ENCODE assay signal across 29 mouse cellular contexts in the genomic region with DNA sequence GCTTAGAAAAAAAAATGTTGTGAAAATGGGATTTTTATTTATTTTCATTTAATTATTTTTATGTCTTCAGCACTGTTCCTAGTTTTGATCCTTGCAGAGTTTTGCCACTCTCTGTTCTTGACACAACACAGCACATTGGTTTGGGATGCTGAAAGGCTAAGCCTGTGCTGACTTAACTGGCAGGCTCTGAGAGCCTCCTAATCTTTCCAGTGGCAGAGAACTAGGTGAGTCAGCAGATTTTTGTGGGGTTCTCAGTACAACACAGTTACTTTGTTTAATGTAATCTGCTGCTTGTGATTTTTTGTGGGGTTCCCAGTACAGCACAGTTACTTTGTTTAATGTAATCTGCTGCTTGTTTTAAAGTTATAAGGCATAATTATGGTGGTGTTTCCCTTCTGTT. TPM values are rescaled to one million over a fixed set of nuclear protein-coding genes. Genes with fewer than 3 reads are reported as not detected.
DNase-seq lines count a peak whose midpoint lies in the region; ATAC-seq and TF ChIP-seq lines count a peak whose summit lies in the region.
"Had no signal": no experiment of that assay in that cellular context is flagged by ENCODE, and none has a peak within 500 bp of the region (broad histone marks: within the 10 kb centered on the region; RNA-seq: fewer than 3 reads in every experiment).

No protein-coding gene starts in this region.

- H3K36me3 ChIP-seq in midbrain, embryonic 11.5 days (ENCODE audit: control insufficient read depth, insufficient read depth, low read length) = no peaks in the 10 kb centered on the region
- no peaks in the 10 kb centered on the region for H3K36me3 ChIP-seq in midbrain, embryonic 15.5 days (replicated peaks)
- H3K36me3 ChIP-seq in liver, embryonic 13.5 days = no peaks in the 10 kb centered on the region
- no peaks in the 10 kb centered on the region for H3K36me3 ChIP-seq in intestine, postnatal 0 days (ENCODE audit: control insufficient read depth, insufficient read depth)
- H3K36me3 ChIP-seq: kidney, embryonic 15.5 days; neural tube, embryonic 15.5 days had no signal

- no peaks in the 10 kb centered on the region for H3K27me3 ChIP-seq in midbrain, embryonic 11.5 days (ENCODE audit: control insufficient read depth, insufficient read depth, low read length)
- no peaks in the 10 kb centered on the region for H3K27me3 ChIP-seq in midbrain, embryonic 15.5 days (replicated peaks)
- H3K27me3 ChIP-seq in liver, embryonic 13.5 days = no peaks in the 10 kb centered on the region
- no peaks in the 10 kb centered on the region for H3K27me3 ChIP-seq in intestine, postnatal 0 days (replicated peaks; ENCODE audit: control insufficient read depth, insufficient read depth, low read length)
- H3K27me3 ChIP-seq: CH12.LX; forebrain, embryonic 13.5 days; kidney, embryonic 15.5 days; megakaryocyte, embryonic 14.5 days; neural tube, embryonic 15.5 days had no signal

- H3K4me2 ChIP-seq in midbrain, embryonic 11.5 days = no peak overlapping the region
- no peak overlapping the region for H3K4me2 ChIP-seq in midbrain, embryonic 15.5 days
- no peak overlapping the region for H3K4me2 ChIP-seq in liver, embryonic 13.5 days
- no peak overlapping the region for H3K4me2 ChIP-seq in intestine, postnatal 0 days (replicated peaks; ENCODE audit: low read depth)
- H3K4me2 ChIP-seq: forebrain, embryonic 13.5 days; heart, embryonic 11.5 days; hindbrain, embryonic 14.5 days; kidney, embryonic 15.5 days; neural tube, embryonic 15.5 days had no signal

- H3K4me3 ChIP-seq in midbrain, embryonic 11.5 days (ENCODE audit: low read depth, low read length) = no peak overlapping the region
- H3K4me3 ChIP-seq in midbrain, embryonic 15.5 days = no peak overlapping the region
- H3K4me3 ChIP-seq in liver, embryonic 13.5 days (replicated peaks) = no peak overlapping the region
- no peak overlapping the region for H3K4me3 ChIP-seq in intestine, postnatal 0 days (ENCODE audit: low read depth, low read length)
- H3K4me3 ChIP-seq: forebrain, embryonic 13.5 days; kidney, embryonic 15.5 days; megakaryocyte, embryonic 14.5 days; neural tube, embryonic 15.5 days had no signal

- H3K9me3 ChIP-seq in midbrain, embryonic 11.5 days (ENCODE audit: control insufficient read depth, low read length) = no peaks in the 10 kb centered on the region
- no peaks in the 10 kb centered on the region for H3K9me3 ChIP-seq in midbrain, embryonic 15.5 days
- H3K9me3 ChIP-seq in liver, embryonic 13.5 days (replicated peaks) = no peaks in the 10 kb centered on the region
- H3K9me3 ChIP-seq in intestine, postnatal 0 days (ENCODE audit: control insufficient read depth) = no peaks in the 10 kb centered on the region
- H3K9me3 ChIP-seq: kidney, embryonic 15.5 days; megakaryocyte, embryonic 14.5 days; neural tube, embryonic 15.5 days had no signal

- no peaks in the 10 kb centered on the region for H3K4me1 ChIP-seq in midbrain, embryonic 11.5 days (ENCODE audit: control insufficient read depth, insufficient read depth, low read length)
- no peaks in the 10 kb centered on the region for H3K4me1 ChIP-seq in midbrain, embryonic 15.5 days
- H3K4me1 ChIP-seq in liver, embryonic 13.5 days (replicated peaks) = 0 out of 2 replicates have a peak, but pooled peaks cover 9% of the 10 kb centered on the region
- H3K4me1 ChIP-seq in intestine, postnatal 0 days (replicated peaks; ENCODE audit: control insufficient read depth, insufficient read depth, low read length) = no peaks in the 10 kb centered on the region
- H3K4me1 ChIP-seq: forebrain, embryonic 13.5 days; kidney, embryonic 15.5 days; neural tube, embryonic 15.5 days had no signal

- TF ChIP-seq CTCF in intestine, postnatal 0 days (IDR thresholded peaks at IDR 0.05; ENCODE audit: low read depth) = no peak

- no peak overlapping the region for H3K27ac ChIP-seq in midbrain, embryonic 11.5 days (ENCODE audit: low read depth, low read length)
- no peak overlapping the region for H3K27ac ChIP-seq in midbrain, embryonic 15.5 days
- no peak overlapping the region for H3K27ac ChIP-seq in liver, embryonic 13.5 days
- H3K27ac ChIP-seq in intestine, postnatal 0 days (ENCODE audit: low read depth, low read length) = no peak overlapping the region
- H3K27ac ChIP-seq: forebrain, embryonic 13.5 days; hindbrain, embryonic 14.5 days; kidney, embryonic 15.5 days; neural tube, embryonic 15.5 days had no signal

- no peak overlapping the region for H3K9ac ChIP-seq in midbrain, embryonic 11.5 days (ENCODE audit: low read length)
- H3K9ac ChIP-seq in midbrain, embryonic 15.5 days = no peak overlapping the region
- H3K9ac ChIP-seq in liver, embryonic 13.5 days = no peak overlapping the region
- H3K9ac ChIP-seq in intestine, postnatal 0 days (ENCODE audit: low read depth, low read length) = no peak overlapping the region
- H3K9ac ChIP-seq: forebrain, embryonic 13.5 days; hindbrain, embryonic 14.5 days; kidney, embryonic 15.5 days; neural tube, embryonic 15.5 days had no signal

- no peak for ATAC-seq in midbrain, embryonic 11.5 days (ENCODE audit: low FRiP score)
- no peak for ATAC-seq in midbrain, embryonic 15.5 days (replicated peaks)
- ATAC-seq in liver, embryonic 13.5 days (ENCODE audit: low read depth) = no peak
- no peak for ATAC-seq in intestine, postnatal 0 days
- ATAC-seq: activated CD4-positive, CD25-positive, alpha-beta regulatory T cell, adult 4 months; forebrain, embryonic 13.5 days; inflammation-experienced regulatory T-cells, adult 6 months had no signal

- DNase-seq in midbrain, embryonic 11.5 days (ENCODE audit: low spot score, missing footprints) = peak; percentile 39
- peak; percentile 53 for DNase-seq in NIH3T3 (ENCODE audit: low read depth)
- peak; percentile 40 for DNase-seq in liver, embryonic 13.5 days
- no peak for DNase-seq in left cerebral cortex, postnatal 36 days (ENCODE audit: low spot score in 2 of 2)
- DNase-seq: adrenal gland, adult 8-10 months; cerebellum, adult 11 months; gastrocnemius, postnatal 14 days; heart, adult 18-20 months; heart, postnatal 4 days; kidney, adult 18-20 months; kidney, postnatal 25 days; left cerebral cortex, postnatal 4 days; lung, postnatal 36 days; midbrain, embryonic 14.5 days; retina, postnatal 1 day; right cerebral cortex, postnatal 14 days; thymus, postnatal 4 days had no signal

- intact Hi-C loops in left cerebral cortex, postnatal 36 days (cut with DNase I) = no loop called here

RNA-seq across cellular contexts. Expression of a gene that starts 55.8 kb away (rescaled TPM):
- 32.1 and 34.0 TPM in 2 replicates for polyA plus RNA-seq in midbrain, embryonic 11.5 days (2014; fragmentation: Nextera tagmentation; extraction: Ambion mirVana)
- 62.4 and 70.7 TPM in 2 replicates for polyA plus RNA-seq in midbrain, embryonic 15.5 days (2015; fragmentation: Nextera tagmentation; extraction: Ambion mirVana)
- 3.6 and 5.8 TPM in 2 replicates for polyA plus RNA-seq in liver, embryonic 13.5 days (2015; fragmentation: Nextera tagmentation; extraction: Ambion mirVana)
- 21.5 and 21.8 TPM in 2 replicates for polyA plus RNA-seq in intestine, postnatal 0 days (2015; fragmentation: Nextera tagmentation; extraction: Ambion mirVana)
- total RNA-seq in left cerebral cortex, postnatal 36 days (2021) = 10 to 100 TPM; 54.1 to 84.6 TPM
- total RNA-seq: CH12.LX, MEL had no signal

Comparison
In these comparisons a context has a peak if more than half of its experiments do, and no peak if none do; other contexts are left out.
1. DNase-seq: peak in midbrain, embryonic 11.5 days (single experiment), NIH3T3 (single experiment) and liver, embryonic 13.5 days (single experiment); none in left cerebral cortex, postnatal 36 days (0 of 2).